Mouse (Mus musculus): ENCODE measurements around the gene Nr3c2. TPM values are rescaled to one million over a fixed set of nuclear protein-coding genes. Genes with fewer than 3 reads are reported as not detected.

The Nr3c2 gene
- total RNA-seq, 2 experiments from 2014 or later = 29.1 to 35.6 TPM

GRCm38 (mm10) chr8:77279977-77280376 is 380.7 kb downstream of the Nr3c2 start:
- no peak for DNase-seq (ENCODE audit: low spot score in 2 of 2)
- intact Hi-C loops (cut with DNase I) = no loop called here

- intact Hi-C loops (cut with DNase I) = no loop called here
- DNase-seq (ENCODE audit: low spot score in 2 of 2) = no peak
Observed at GRCm38 (mm10) chr8:77282605-77283236, 383.5 kb downstream of the Nr3c2 start.

- intact Hi-C loops (cut with DNase I) = no loop called here
- no peak for DNase-seq (ENCODE audit: low spot score in 2 of 2)
Observed at GRCm38 (mm10) chr8:77284473-77284872, 385.2 kb downstream of the Nr3c2 start.

- no peak for DNase-seq (ENCODE audit: low spot score in 2 of 2)
- intact Hi-C loops (cut with DNase I) = no loop called here
Observed at GRCm38 (mm10) chr8:77288065-77288464, 388.8 kb downstream of the Nr3c2 start.

- no peak for DNase-seq (ENCODE audit: low spot score in 2 of 2)
- intact Hi-C loops (cut with DNase I) = no loop called here
Observed at GRCm38 (mm10) chr8:77288492-77288891, 389.2 kb downstream of the Nr3c2 start.

GRCm38 (mm10) chr8:77292120-77292519 is 392.9 kb downstream of the Nr3c2 start:
- no peak for DNase-seq (ENCODE audit: low spot score in 2 of 2)
- intact Hi-C loops (cut with DNase I) = no loop called here

- intact Hi-C loops (cut with DNase I) = no loop called here
- peak in 1 of 2 experiments; percentile 56 for DNase-seq (ENCODE audit: low spot score in 2 of 2)
Observed at GRCm38 (mm10) chr8:77292649-77293048, 393.4 kb downstream of the Nr3c2 start.

- intact Hi-C loops (cut with DNase I) = no loop called here
- peak in 1 of 2 experiments; percentile 43 for DNase-seq (ENCODE audit: low spot score in 2 of 2)
Observed at GRCm38 (mm10) chr8:77294599-77294998, 395.4 kb downstream of the Nr3c2 start.
